Mouse (Mus musculus): Measurements from ENCODE around the gene Gm45618.

Gm45618 gene

DNA sequence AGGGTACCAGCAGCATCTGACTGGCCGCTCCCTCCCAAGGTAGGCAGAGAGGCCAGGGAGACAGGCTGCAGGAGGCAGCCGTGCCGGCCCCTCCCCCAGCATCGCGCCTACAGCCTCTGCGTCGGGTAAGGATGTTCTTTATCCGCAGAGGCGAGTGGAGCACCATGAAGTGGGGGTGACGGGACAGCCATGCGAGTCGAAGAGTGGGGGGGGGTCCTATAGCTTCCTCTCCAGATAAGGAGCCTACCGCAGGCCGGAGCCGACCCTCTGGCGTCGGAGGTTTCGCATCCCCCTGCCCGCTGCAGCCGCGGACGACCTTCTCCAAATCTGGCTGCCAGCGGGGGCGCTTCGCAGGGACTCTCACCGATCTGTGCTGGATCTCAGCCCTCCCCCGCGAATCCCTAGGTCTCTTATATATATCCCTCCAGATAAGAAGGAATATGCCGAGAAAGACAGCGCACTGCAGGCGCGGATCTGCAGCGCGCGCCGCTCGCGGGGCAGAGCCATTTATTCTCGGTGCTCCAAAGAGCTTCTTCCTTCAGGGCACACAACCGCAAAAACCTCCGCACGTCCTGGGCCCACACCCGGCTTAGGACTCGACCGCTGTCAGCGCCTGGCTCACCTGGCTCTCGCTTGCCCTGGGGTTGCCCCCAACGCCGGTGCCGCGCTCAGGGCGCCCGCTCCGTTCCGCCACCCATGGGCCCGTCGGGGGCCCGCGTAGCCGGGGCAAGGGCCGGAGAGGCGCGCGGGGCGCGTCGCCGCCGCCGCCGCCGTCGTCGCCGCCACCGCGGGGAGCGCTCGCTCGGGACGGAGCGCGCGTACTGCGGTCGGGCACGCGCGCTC is 26.0 kb downstream of the Gm45618 start:
- DNase-seq (ENCODE audit: low read depth, low spot score), result no peak

DNA sequence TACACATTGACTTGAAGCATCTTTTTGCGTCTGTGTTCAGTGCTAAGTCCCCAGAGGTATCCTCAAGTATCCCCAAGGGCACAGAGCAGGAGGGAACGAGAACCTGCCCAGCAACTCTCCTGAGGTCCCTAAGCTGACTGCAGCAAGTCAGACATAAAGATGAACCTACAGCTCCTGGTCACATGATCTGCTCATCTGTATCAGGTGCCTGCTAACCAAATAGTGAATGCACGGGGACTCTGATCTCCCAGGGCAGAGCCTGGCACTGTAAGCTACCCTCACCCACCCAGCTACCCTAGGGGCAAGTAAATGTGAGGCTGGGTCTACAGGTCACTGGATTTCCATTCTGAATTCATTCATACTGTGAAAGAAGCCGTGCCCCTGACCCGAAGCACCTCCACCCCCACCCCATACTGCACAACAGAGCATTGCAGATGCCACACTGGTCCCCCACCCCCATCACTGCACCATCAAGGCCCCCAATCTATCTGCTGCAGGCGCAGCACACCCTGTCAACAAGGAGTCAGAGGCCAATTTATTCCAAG is 26.8 kb downstream of the Gm45618 start:
- DNase-seq (ENCODE audit: low read depth, low spot score), result no peak

DNA sequence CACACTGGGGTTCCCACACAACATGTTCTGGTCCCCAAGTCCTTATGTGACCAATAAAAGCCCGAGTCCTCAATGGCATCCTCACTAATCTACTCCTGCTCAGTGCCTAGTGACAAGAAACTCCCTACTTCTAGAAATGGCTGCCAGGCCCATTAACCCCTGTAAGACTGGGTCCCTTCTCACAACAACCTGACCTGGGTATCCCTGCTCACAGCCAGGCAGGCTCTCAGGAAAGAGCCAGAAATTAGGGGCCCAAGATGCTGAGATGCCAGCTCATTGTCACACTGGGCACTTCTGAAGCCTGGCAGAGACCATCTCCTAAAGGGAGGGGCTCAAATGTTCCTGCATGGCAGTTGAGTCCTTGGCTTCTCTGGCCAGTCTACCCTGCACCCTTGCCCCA is 27.5 kb downstream of the Gm45618 start:
- DNase-seq (ENCODE audit: low read depth, low spot score), result no peak

DNA sequence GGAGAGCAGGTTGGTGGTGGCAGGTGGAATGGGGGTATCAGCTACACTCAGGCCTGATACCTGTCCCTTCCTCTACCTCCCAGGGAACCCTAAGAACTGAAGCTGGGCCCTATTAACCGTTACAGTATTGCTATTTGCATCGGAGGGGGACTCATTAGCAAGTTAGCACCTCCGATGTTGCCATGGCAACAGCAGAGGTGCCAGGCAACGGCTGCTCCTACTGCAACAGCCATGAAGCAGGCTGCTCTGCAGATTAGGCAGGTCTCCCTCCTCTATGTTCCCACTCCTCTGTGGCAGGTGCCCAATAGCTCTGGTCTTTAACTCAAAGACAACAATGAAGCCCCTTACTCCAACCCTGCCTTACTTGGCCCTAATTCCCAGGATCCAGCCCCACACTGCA is 28.7 kb downstream of the Gm45618 start:
- no peak for DNase-seq (ENCODE audit: low read depth, low spot score)

DNA sequence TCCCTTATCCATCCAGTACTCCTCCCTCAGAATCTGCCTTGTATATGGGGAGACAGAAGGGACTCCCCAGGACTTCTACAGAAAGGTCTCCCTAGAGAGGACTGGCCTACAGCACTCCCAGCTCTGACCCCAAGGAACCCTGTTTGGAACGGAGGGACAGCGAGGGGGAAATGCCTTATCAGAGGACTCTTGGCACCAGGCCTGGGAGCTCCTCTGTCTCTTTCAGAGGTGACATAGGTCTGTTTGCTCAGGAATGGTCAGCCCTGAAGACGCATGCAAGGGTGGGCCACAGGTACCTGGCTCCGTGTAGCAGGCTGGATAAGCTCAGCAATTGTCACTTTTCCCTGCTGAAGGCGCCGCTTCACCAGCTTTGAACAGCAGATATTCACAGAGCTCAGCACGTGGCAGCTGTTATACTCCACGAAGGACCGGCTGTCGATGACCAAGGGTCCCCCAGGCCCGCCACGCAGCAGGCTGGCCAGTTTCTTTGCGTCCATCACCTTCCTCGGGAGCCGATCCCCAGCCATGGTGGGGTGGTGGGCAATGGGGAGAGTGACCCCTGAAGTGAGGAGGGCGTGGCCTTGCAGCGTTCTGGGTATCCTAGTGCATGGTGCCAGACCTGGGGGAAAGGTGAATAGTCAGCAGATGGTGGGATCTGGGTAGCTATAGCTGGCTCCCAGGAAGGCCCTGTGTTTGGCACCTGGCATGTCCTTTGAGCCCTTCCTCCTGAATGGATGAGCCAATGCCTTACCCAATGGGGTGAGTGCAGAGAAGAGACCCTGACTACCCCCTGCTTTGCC is 30.7 kb downstream of the Gm45618 start:
- DNase-seq (ENCODE audit: low read depth, low spot score), result no peak

DNA sequence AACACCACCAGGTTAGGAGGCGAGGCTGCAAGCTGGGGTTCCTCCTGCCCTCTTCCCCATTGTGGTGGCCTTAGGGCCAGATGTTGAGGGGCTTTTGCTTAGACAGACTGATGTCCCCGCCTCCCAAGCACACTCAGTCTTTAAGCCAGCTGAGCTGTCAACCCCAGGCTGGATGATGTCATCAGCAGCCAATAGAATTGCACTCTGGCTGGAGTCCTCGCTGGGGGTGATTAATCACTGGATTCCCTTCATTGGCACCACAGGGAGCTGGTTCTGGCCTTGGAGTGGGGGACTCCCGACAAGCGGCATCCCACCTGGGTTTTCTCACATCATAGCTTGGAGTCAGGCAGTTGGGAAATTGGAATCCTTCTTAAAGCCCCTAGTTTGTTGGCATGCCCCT is 31.6 kb downstream of the Gm45618 start:
- no peak for DNase-seq (ENCODE audit: low read depth, low spot score)

DNA sequence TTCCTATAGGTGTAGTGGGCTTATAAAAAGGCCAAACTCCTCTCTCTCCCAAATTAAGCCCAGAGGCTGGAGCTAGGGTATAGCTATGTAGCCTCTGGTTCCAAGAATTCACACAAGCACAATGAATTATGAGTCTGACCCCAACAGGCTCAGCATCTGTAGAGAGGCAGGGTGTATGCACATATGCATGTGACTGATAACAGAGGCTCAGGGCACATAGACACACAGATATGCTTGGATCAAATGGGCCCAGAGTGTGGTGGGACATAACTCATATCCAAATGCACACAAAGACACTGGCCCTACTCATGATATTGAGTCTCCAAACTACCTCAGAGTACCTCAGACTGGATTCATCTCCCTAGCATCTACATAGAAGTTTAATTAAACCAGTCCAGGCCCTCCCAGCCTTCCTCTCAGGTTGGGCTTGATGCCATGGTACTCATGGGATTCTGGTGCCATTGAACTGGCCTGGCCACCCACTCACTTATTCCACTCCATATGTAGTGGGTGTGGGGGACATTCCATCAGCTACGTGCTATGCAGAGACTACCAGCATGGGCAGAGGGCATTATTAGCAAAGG is 33.4 kb downstream of the Gm45618 start:
- no peak for DNase-seq (ENCODE audit: low read depth, low spot score)

DNA sequence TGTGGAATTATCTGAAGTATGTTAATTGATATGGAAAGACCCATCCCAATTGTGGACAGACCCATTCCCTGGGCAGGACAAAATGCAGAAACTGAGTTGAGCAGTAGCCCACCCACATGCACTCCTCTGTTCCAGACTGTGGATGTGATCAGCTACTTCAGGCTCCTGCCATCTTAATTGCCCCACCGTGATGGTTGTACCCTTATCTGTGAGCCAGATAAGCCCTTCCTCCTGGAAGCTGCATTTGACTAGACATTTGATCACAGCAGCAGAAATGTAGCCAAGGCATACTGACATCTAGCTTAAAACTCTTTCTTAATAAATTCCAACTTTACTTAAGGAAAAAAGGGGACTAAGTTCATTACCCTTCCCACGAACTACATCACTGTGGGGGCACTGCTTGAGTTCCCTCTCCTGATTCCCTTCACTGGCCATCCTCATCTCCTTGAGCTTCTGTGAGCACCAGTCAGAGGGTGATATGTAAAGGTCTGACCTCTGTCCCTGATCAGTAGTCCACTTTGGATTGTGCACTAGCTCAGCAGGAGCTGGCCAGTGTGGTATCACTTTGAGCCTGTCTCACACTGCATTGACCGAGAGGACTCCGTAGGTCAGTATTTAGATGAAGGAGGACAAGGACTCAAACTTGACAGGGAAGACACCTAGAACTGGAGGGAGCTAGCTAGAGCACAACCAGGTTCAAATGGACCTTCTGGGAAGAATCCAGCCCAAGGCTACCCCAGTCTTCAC is 34.2 kb downstream of the Gm45618 start:
- DNase-seq (ENCODE audit: low read depth, low spot score), result no peak

DNA sequence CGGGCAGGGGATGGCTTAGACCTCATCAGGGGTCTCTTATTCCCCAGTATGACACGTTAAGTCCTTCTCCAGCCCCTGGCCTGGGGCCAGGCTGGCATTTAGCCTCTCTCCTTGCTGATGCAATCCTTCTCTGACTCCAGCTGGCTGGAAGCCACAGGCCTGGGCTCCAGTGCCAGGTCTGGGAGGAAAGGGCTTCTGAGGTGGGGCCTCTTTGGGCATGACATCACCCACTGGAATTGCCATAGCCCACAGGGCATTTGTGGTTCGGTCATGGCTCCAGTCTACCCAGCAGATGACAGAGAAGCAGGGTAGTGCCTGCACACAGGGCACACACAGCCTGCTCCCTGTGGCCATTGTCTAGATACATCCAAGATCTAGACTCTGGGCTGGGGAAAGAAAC is 35.7 kb downstream of the Gm45618 start:
- no peak for DNase-seq (ENCODE audit: low read depth, low spot score)

DNA sequence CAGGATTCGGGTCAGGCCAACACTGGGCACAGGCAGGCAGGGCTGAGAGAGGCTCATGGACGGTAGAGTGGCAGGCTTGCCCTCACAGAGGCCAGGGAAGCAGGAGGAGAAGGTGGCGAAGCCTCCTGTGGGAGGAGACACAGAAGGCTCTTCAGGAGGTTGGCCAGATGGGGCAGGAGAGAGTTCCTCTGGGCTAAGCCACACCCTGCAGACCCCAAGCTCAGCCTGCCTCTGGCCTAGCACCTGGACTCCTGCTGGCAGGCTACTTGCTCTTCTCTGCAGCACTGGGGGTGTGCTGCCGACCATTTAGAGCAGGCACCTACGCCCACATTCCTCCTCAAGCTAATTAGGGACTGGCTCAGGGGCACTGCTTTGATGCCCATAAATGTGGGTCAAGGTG is 36.1 kb downstream of the Gm45618 start:
- DNase-seq (ENCODE audit: low read depth, low spot score), result no peak

DNA sequence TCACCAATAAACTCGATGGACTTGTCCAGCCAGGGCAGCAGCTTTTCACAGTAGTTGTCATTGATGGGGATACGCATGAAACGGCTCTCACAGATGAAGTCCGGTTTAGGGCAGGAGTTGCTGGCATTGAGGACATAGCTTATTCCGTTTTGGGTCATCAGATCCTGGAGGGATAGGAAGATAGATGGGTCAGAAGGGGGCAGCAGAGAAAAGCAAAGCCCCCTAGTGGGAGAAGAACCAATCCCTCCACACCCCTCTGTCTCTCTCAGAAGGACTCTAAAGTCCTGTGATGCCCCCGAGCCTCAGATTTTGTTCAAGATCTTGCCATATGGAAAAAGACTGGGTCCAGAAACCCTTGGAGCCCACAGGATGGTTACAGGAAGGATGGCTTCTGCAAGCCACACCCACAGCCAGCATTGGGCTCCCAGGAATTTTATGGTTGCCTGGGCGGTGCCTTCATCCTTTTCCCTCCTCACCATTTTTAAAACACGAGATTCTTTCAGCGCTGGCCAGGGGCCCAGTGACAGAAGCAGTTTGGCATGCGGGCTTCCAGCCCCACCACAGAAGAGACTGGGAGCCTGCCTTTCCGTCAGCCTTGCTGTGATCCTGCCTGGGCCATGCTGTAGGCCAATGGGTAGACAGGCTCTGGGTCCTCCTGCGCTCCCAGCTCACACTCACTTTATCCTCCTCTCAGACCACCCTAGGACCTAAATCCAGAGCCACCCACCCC is 36.8 kb downstream of the Gm45618 start:
- no peak for DNase-seq (ENCODE audit: low read depth, low spot score)

DNA sequence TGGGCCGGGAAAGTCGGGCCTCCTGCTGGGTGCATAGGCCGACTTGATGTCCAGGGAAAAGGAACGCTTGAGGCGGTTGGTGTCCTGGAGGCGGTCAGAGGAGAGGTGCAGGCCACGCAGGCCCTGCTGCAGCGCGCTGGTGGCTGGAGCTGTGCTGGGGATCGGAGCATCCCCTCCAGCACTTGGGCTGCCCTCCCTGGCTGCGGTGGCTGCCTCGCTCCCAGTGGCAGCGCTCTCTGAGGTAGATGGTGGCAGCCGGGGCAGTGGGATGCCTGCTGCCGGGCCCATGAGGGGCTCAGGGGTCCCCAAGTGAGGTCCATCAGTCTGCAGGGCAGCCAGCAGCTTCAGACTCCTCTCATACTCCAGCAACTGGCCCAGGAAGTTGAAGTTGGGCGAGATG is 37.9 kb downstream of the Gm45618 start:
- DNase-seq (ENCODE audit: low read depth, low spot score), result no peak

DNA sequence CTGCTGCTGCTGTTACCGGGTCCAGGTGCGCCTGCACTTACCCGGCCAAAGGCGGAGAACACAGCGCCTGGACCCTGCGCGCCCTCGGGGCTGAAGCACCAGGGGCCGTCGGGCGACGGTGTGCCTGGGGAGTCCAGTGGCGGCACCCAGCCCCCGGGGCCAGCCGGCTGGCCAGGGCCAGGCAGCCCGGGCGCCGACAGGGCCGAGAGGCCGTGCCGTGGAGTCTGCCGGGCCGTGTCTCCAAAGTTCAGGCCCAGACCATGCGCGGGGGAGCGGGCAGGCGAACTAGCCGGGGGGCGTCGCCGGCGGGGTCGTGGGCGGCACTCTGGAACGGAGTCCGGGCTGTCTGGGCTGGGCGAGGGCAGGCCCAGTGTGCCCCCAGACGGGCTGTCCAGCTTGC is 38.4 kb downstream of the Gm45618 start:
- no peak for DNase-seq (ENCODE audit: low read depth, low spot score)

DNA sequence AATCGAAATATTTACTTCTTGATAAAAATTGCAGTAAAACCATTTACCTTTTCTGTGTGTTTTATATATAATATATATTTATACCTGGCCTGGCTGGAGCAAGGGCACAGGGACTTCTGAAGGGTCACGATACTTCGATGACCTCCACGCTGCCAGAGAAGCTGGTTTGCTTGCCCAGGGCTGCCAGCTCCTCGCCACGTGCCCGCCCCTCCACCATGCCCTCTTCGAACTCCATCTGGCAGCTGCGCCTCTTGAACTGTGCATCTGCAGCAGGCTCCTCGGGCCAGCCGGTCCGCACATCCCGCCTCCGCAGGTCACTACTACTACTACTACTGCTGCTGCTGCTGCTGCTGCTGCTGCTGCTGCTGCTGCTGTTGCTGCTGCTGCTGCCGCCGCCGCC is 38.8 kb downstream of the Gm45618 start:
- no peak for DNase-seq (ENCODE audit: low read depth, low spot score)

DNA sequence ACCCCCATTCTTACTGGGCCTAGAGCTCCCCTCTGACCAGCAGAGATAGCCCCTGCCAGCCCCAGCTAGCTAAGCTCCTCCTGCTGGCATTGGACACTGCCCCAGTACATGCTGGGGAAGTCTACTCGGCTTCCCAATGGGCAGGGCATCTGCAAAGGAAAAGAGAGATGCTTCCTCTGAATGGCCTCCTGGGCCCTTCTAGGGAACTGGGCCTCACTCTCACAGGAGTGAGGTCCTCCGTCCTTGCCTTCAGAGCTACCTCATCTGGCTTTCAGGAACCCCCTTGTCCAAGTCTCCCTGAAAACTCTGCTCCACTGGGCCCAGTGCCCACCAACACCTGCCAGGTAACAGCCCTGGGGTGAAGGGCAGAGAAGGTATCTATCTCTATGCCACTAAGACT is 39.7 kb downstream of the Gm45618 start:
- no peak for DNase-seq (ENCODE audit: low read depth, low spot score)

DNA sequence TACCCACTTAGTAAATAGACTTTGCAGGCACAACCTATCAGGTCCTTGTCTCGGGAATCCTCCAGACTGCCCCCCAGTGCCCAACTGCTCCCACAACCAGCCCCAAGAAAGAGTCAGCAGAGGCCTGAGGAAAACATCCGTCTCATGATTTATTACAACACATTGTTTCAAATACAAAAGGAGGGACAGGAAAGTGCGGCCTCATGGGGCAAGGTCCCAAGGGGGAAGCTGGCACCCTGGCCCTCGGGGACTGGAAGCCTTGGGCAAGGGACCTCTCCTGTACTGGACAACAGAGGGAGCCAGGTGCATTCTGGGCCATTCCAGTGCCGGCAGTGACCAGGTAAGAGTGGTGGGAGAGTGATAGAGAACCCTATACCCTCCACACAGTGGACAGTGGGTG is 41.2 kb downstream of the Gm45618 start:
- no peak for DNase-seq (ENCODE audit: low read depth, low spot score)

DNA sequence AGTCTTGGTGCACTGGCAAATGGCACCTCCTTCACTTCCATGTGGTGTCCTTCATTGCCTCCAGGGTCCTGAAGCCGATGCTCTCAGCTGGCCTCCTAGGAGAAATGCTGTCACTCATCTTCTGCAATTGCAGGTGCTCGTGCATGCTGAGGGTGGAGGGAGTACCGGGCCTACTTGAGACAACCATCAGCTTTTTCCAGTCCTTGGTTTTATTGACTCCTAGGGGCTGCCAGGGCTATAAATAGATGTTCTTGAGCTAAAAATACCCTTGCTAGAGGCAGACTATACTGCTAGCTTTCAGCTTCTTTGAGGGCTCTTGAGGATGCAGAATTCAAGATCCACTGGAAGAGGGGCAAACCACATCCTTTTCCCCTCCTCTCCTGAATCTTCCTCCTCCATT is 43.4 kb downstream of the Gm45618 start:
- no peak for DNase-seq (ENCODE audit: low read depth, low spot score)

DNA sequence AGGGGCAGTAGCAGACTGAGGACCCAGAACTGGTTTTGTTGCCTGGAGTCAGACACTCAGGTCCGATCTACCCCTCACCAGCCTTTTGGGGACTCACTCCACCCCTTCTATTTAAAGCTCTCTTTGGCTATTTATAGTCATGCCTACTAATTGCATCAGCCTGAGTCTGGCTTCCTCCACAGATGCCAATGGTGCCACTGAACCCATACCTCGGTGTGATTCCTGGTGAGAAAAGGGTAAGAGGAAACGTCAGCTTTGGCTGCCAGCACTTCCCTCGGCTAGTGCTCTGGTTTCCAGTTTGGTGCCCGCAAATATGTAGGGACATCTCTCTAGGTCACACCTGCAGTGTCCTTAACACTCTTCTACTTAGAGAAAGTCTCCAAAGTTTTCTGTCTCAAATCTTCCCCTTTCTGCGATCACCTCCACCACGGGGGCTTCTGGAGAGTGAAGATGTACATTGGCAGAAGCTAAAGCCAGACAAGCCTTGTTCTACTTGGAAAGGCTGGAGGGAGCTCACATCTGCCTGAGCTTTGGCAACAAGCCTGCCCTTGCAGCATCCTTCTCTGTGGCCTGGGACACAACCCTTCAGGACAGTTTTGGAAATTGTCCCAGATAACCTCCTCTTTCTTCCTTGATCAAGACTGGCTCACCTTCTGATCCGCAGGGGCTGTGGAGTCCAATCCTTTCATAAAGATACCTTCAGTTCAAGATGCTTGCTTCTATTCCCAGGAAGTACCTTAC is 46.2 kb downstream of the Gm45618 start:
- DNase-seq (ENCODE audit: low read depth, low spot score), result no peak

DNA sequence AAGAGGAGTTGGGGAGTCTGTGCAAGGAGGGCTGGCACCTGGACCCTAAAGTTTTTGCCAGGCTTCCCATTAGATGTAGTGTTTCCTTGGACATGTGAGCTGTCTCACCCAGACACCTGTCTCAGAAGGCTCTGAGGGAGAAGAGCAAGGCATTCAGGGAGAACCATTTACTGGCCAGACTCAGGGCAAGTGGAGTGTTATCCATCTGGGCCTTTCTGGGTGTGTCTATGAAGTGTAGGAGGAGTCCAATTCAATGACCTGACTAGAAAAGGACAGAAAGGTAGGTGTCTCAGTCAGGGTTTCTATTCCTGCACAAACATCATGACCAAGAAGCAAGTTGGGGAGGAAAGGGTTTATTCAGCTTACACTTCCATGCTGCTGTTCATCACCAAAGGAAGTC is 48.8 kb downstream of the Gm45618 start:
- DNase-seq (ENCODE audit: low read depth, low spot score), result no peak

DNA sequence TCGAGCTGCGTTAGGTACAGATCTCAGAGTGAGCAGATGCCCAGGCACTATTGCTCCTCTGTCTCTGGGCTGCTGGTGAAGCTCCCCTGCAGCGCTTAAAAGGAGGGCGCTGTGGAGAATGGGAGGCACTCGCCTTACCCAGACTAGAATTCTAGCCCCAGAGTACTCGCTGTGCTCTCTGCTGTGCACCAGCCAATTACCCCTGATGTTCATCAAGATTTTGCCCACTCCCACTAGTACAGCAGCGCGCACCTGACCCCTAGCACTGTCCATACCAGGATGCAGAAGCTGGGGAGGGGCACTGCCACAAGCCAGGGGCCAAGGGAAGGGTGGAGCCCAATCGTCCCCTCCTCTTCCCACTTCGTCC is 49.3 kb downstream of the Gm45618 start:
- no peak for DNase-seq (ENCODE audit: low read depth, low spot score)
